Mouse (Mus musculus) myocyte (in vitro differentiated cells): ENCODE measurements around the gene E130114P18Rik. TPM values are rescaled to one million over a fixed set of nuclear protein-coding genes. Genes with fewer than 3 reads are reported as not detected.

Experiments used
- H3K27me3 ChIP-seq: one replicate; pipeline ENCODE4 v1.6.1; 2011; ENCODE audit not compliant: control insufficient read depth, insufficient read depth, insufficient read length
- H3K36me3 ChIP-seq: one replicate; pipeline ENCODE4 v1.6.1; 2011; ENCODE audit not compliant: control insufficient read depth, insufficient read depth
- H3K4me2 ChIP-seq: one replicate; pipeline ENCODE4 v1.6.1; 2011; ENCODE audit warnings: low read depth, control low read depth
- H3K4me3 ChIP-seq: one replicate; pipeline ENCODE4 v1.5.1; 2011; ENCODE audit warnings: mild to moderate bottlenecking, control low read depth, moderate library complexity
- H3K79me2 ChIP-seq: one replicate; pipeline ENCODE4 v1.6.1; 2011; ENCODE audit not compliant: control insufficient read depth, insufficient read depth
- H3ac ChIP-seq: one replicate; pipeline ENCODE4 v1.6.1; 2011; ENCODE audit not compliant: control insufficient read depth, insufficient read length
- CEBPB ChIP-seq: IDR thresholded peaks from 2 replicates; pipeline ENCODE4 v1.6.1; 2011; ENCODE audit warnings: mild to moderate bottlenecking, moderate library complexity; ENCODE audit not compliant: poor library complexity, insufficient read depth, severe bottlenecking
- E2F4 ChIP-seq: IDR thresholded peaks from one replicate; pipeline ENCODE4 v1.6.1; 2011; ENCODE audit warnings: mild to moderate bottlenecking, control low read depth, moderate library complexity; ENCODE audit not compliant: insufficient read depth
- MAX ChIP-seq: IDR thresholded peaks from one replicate; pipeline ENCODE4 v1.6.1; 2011; ENCODE audit warnings: low read depth, mild to moderate bottlenecking, control low read depth
- MYOD1 ChIP-seq, 3 experiments: IDR thresholded peaks; one replicate each; pipeline ENCODE4 v1.6.1; 2011; ENCODE audit warnings: control low read depth in 2 of 3, low read depth in 2 of 3, mild to moderate bottlenecking in 2 of 3, moderate library complexity in 1 of 3; ENCODE audit not compliant: insufficient read length in 2 of 3, control insufficient read depth in 1 of 3
- MYOG ChIP-seq, 3 experiments: IDR thresholded peaks; one replicate each; pipeline ENCODE4 v1.6.1; 2011; ENCODE audit warnings: control low read depth in 2 of 3, low read depth in 2 of 3, mild to moderate bottlenecking in 2 of 3; ENCODE audit not compliant: insufficient read length in 2 of 3, control insufficient read depth in 1 of 3, insufficient read depth in 1 of 3
- POLR2A ChIP-seq: IDR thresholded peaks from one replicate; pipeline ENCODE4 v1.6.1; 2011; ENCODE audit warnings: low read depth, mild to moderate bottlenecking, control low read depth, moderate library complexity; ENCODE audit not compliant: insufficient read length
- POLR2AphosphoS2 ChIP-seq: IDR thresholded peaks from one replicate; pipeline ENCODE4 v1.6.1; 2011; ENCODE audit warnings: low read depth, control low read depth; ENCODE audit not compliant: insufficient read length
- REST ChIP-seq: IDR thresholded peaks from one replicate; pipeline ENCODE4 v1.6.1; 2011; ENCODE audit warnings: mild to moderate bottlenecking, control low read depth, moderate library complexity; ENCODE audit not compliant: insufficient read depth, insufficient read length
- SRF ChIP-seq: IDR thresholded peaks from one replicate; pipeline ENCODE4 v1.6.1; 2011; ENCODE audit warnings: low read depth; ENCODE audit not compliant: control insufficient read depth, insufficient read length
- TCF12 ChIP-seq: IDR thresholded peaks from one replicate; pipeline ENCODE4 v1.6.1; 2011; ENCODE audit warnings: mild to moderate bottlenecking, control low read depth; ENCODE audit not compliant: poor library complexity, insufficient read depth, severe bottlenecking
- TCF3 ChIP-seq: IDR thresholded peaks from one replicate; pipeline ENCODE4 v1.6.1; 2011; ENCODE audit warnings: low read depth, control low read depth; ENCODE audit not compliant: insufficient read length
- USF1 ChIP-seq: IDR thresholded peaks from one replicate; pipeline ENCODE4 v1.6.1; 2011; ENCODE audit warnings: low read depth, mild to moderate bottlenecking, control low read depth, moderate library complexity
- polyA plus RNA-seq: library from polyadenylated mRNA; unstranded; fragments of >200 nt; fragmentation: generic; extraction: Trizol; gene quantifications from one replicate; pipeline ENCODE4 v1.2.1, GENCODE M21; 2012; ENCODE audit warnings: missing spikeins

E130114P18Rik gene
- polyA plus RNA-seq, 1 experiment = not detected

DNA sequence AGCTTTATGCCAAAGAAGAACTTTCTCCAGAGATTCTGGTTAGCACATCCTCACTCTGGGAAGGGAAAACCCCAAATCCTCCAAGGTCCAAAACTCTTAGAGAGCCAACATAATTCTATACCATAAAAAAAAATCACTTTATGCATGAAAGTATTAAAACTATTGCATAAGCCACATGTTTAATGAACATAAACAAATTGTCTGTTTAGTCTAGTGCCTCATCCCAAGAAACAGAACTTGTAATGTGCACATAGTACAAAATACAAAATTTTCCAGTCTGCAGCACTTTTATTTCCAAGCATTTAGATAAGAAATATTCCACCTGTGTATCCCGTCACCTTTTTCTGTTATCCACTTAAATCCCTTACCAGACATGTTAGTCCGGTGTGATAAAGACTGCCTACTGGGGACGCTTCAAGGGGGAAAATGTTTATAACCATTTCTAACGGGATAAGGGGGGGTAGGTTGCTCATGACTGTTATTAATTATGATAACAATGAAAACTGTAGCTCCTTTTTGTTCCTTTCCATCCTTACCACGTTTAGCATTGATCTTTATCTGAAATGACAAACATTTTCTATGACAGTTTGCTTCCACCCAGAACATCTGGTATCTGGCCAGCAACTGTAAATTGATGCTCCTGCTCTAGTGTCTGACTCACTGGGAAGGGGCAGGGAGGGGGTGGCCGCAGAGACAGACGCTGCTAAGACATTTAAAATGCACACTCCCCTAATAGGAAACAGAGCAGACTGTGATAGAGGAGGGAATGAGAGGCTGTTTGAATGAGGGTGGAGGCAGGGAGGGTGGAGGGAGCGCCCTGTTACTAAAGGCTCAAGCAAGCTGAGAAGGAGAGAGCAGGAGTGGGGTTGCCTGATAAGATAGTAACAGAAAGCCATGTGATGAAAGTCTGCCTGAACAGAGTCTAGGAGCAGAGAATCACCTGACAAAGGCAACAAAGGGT is 176.7 kb downstream of the E130114P18Rik start:
- no peak for TF ChIP-seq MAX
- Histone ChIP-seq H3K79me2 (no peaks in the 10 kb centered on the region), H3K4me2 (no peak overlapping the region), H3K36me3 (no peaks in the 10 kb centered on the region), H3K4me3 (no peak overlapping the region), H3ac (no peak overlapping the region), H3K27me3 (no peaks in the 10 kb centered on the region)

DNA sequence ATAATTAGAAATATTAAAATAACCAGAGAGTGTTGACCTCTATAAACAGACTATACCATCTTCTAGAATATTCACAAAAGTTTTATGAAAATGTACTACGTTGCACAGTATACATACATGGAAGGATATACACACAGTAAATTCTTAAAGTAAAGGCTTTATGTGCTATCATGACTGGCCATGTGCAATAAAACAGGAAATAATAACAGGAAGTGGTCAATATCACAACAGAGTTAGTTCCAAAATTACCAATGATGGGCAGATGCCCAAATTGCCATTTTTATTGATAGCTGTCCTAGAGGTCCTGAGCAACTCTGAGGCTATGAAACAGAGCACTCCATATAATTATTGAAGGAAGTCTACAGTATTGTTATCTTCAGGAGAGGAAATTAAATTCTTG is 180.4 kb downstream of the E130114P18Rik start:
- no peak for TF ChIP-seq REST
- no peak for TF ChIP-seq MAX
- no peak for TF ChIP-seq E2F4
- TF ChIP-seq CEBPB = no peak
- no peak for TF ChIP-seq POLR2A
- no peak for TF ChIP-seq TCF3
- TF ChIP-seq TCF12 = no peak
- no peak for TF ChIP-seq MYOG (IDR thresholded peaks at IDR 0.05; ENCODE audit: control insufficient read depth in 1 of 3, insufficient read depth in 1 of 3, insufficient read length in 2 of 3, low read depth in 2 of 3)
- no peak for TF ChIP-seq MYOD1 (IDR thresholded peaks at IDR 0.05; ENCODE audit: control insufficient read depth in 1 of 3, insufficient read length in 2 of 3, low read depth in 2 of 3)
- TF ChIP-seq POLR2AphosphoS2 = no peak
- TF ChIP-seq SRF = no peak
- TF ChIP-seq USF1 = no peak
- no peak overlapping the region for H3K4me2 ChIP-seq
- H3K4me3 ChIP-seq = no peak overlapping the region
- H3ac ChIP-seq = no peak overlapping the region
- H3K36me3 ChIP-seq = no peaks in the 10 kb centered on the region
- H3K79me2 ChIP-seq = no peaks in the 10 kb centered on the region
- no peaks in the 10 kb centered on the region for H3K27me3 ChIP-seq

GRCm38 (mm10) chr4:97596348-97596747 is 181.5 kb downstream of the E130114P18Rik start:
- Histone ChIP-seq H3K4me3 (no peak overlapping the region), H3K36me3 (no peaks in the 10 kb centered on the region), H3ac (no peak overlapping the region), H3K79me2 (no peaks in the 10 kb centered on the region), H3K27me3 (no peaks in the 10 kb centered on the region), H3K4me2 (no peak overlapping the region)
- TF ChIP-seq E2F4 = no peak
- no peak for TF ChIP-seq MYOD1 (IDR thresholded peaks at IDR 0.05; ENCODE audit: control insufficient read depth in 1 of 3, insufficient read length in 2 of 3, low read depth in 2 of 3)
- TF ChIP-seq TCF12 = no peak
- TF ChIP-seq POLR2AphosphoS2 = no peak
- no peak for TF ChIP-seq SRF
- TF ChIP-seq TCF3 = no peak
- TF ChIP-seq POLR2A = no peak
- TF ChIP-seq USF1 = no peak
- no peak for TF ChIP-seq REST
- no peak for TF ChIP-seq MAX
- TF ChIP-seq MYOG (IDR thresholded peaks at IDR 0.05; ENCODE audit: control insufficient read depth in 1 of 3, insufficient read depth in 1 of 3, insufficient read length in 2 of 3, low read depth in 2 of 3) = no peak
- no peak for TF ChIP-seq CEBPB

DNA sequence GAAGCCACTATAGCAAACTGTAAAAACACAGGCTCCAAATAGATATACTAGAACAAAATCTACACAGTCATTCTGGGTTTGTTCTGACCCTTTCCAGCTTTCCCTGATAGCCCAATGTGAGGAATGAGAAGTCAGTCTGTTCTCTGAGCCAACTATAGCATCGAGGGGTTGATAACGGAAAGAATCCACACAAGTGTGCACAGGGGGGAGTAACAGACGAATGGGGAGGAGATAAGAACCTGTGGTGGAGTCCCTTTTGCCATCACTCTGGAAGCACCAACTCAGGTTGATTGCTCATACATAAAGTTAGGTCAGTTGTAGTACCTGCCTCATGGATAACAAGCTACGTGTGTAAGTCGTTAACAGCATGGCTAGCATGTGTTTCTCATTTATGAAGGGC is 184.0 kb downstream of the E130114P18Rik start:
- TF ChIP-seq E2F4 (no peak), MAX (no peak), USF1 (no peak), SRF (no peak), TCF3 (no peak), TCF12 (no peak), POLR2AphosphoS2 (no peak), CEBPB (no peak), MYOG (IDR thresholded peaks at IDR 0.05; ENCODE audit: control insufficient read depth in 1 of 3, insufficient read depth in 1 of 3, insufficient read length in 2 of 3, low read depth in 2 of 3) (no peak), REST (no peak), MYOD1 (IDR thresholded peaks at IDR 0.05; ENCODE audit: control insufficient read depth in 1 of 3, insufficient read length in 2 of 3, low read depth in 2 of 3) (no peak), POLR2A (no peak)
- Histone ChIP-seq H3ac (no peak overlapping the region), H3K4me3 (no peak overlapping the region), H3K4me2 (no peak overlapping the region), H3K79me2 (no peaks in the 10 kb centered on the region), H3K27me3 (no peaks in the 10 kb centered on the region), H3K36me3 (no peaks in the 10 kb centered on the region)

DNA sequence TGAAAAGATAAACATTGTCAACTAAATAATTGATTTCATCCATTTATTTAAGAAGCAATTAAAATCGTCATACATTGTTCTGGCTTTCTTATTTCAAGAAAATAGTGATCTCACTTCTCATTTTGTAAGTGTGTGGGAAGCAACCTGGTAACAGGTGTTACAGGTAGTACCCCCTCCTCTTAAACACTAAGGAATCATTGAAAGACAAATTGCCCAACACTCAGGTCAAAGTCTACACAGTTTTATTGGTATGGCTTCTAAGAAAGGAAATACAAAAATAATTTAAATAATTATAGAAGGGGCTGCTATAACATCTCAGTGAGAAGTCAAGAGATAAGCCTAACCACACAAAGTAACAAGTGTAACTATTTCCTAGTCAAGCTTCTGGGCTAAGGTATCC is 188.1 kb downstream of the E130114P18Rik start:
- H3K4me2 ChIP-seq = no peak overlapping the region
- TF ChIP-seq CEBPB = no peak
- TF ChIP-seq REST = no peak
- TF ChIP-seq MYOD1 (IDR thresholded peaks at IDR 0.05; ENCODE audit: control insufficient read depth in 1 of 3, insufficient read length in 2 of 3, low read depth in 2 of 3) = no peak
- no peak for TF ChIP-seq TCF12
- TF ChIP-seq USF1 = no peak
- TF ChIP-seq POLR2A = no peak
- no peak for TF ChIP-seq E2F4
- no peak for TF ChIP-seq POLR2AphosphoS2
- TF ChIP-seq MYOG (IDR thresholded peaks at IDR 0.05; ENCODE audit: control insufficient read depth in 1 of 3, insufficient read depth in 1 of 3, insufficient read length in 2 of 3, low read depth in 2 of 3) = no peak
- no peak for TF ChIP-seq MAX
- no peaks in the 10 kb centered on the region for H3K79me2 ChIP-seq
- no peaks in the 10 kb centered on the region for H3K36me3 ChIP-seq
- no peak overlapping the region for H3K4me3 ChIP-seq
- H3K27me3 ChIP-seq = no peaks in the 10 kb centered on the region
- H3ac ChIP-seq = no peak overlapping the region
